Mouse (Mus musculus) lung, adult 2 months (tissue): ENCODE results near the gene P3h1.

Experiments
- CTCF ChIP-seq: fragments of 200-500 bp; IDR thresholded peaks from 2 replicates; pipeline ENCODE4 v1.5.1; 2011; ENCODE audit warnings: mild to moderate bottlenecking, low read length, control low read depth; ENCODE audit not compliant: insufficient read depth
- POLR2A ChIP-seq: fragments of 200-500 bp; IDR thresholded peaks from 2 replicates; pipeline ENCODE4 v1.6.1; 2011; ENCODE audit warnings: low read depth, mild to moderate bottlenecking, control low read depth, low read length, borderline replicate concordance; ENCODE audit errors: extremely low read depth

GRCm38 (mm10) chr4:119294415-119295133 lies 61.9 kb downstream of the P3h1 start, which contains the start of gene Ybx1:
- TF ChIP-seq CTCF (no peak), POLR2A (peak; percentile 1; the same call in 1 of the 2 replicates)
